Mouse (Mus musculus) 3134 (cell line): ENCODE results near the gene Tada3.
A peak's percentile ranks its signal among the peaks of the same experiment; 100 is the strongest.
"Not testable (repeated sequence)": the region's sequence is repeated elsewhere in the genome, so short reads cannot be mapped to it uniquely, and the experiment has no call there.

ENCODE experiments used
- DNase-seq: peaks from one replicate; pipeline ENCODE4 v3.0.0-alpha.2; 2011; ENCODE audit warnings: low spot score; ENCODE audit not compliant: insufficient read length; ENCODE audit errors: extremely low read depth

The Tada3 gene

DNA sequence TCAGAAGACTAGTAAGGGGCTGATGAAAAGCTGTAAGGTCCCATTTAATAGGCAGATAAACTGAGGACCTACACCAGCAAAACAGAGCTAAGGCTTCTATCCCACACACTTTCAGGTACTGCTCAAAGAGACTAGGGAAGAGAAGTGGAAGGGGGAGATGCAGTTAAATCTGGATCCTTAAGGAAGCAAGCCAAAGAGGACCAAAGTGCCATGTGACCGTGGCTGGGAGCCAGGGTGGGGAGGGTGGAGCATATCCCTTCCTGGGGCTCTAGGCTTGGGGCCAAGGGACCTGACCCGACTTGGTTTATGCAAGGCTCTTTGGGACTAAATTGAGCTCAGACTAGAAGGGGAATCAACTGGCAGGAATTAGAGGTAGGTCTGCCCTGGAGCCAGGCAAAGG is 33.4 kb downstream of the Tada3 start:
- peak; percentile 74 for DNase-seq

DNA sequence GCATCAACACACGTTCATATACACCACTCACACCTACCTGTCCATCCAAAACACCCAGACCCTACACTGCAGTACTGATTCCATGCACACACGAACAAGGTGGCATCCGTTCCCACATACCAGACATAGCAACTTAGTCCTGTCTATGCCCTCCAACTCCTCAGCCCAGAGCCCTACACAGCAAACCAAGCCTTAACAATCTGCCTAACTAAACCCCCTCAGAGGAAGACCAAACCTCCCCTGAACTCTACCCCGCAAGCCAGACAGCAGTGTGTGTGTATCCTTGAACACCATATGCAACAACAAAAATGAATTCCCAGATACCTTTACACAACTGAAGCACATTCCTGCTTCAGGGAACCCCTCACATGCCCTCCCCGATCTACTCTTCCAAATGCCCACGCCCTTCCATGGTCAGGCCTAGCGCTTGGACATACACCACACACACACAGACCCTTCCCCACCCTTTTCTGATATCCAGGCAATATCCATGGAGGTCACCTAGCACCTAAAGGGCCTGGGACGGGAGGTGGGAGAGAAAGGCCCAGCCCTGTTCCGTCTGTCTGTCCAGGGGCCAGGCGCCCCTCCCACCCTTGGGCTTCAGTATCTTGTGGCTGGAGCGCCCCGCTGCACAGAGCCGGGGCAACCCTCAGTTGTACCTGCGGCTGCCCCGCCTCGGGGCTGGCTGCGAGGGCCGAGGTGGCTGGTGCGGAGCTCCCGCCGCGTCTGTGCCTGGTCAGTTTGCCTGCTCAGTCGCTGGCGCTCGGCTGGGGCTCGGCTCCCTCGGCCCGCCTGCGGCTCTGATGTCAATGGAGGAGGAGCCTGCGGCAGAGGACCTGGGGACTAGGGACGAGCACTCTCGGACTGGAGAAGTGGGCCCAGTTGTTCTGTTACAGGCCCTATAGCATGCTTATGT is 34.2 kb downstream of the Tada3 start, which contains the start of gene Camk1:
TSS of gene Camk1 (minus strand) at position 808 of the 916 bp plus-strand sequence.
- peak; percentile 93 for DNase-seq

DNA sequence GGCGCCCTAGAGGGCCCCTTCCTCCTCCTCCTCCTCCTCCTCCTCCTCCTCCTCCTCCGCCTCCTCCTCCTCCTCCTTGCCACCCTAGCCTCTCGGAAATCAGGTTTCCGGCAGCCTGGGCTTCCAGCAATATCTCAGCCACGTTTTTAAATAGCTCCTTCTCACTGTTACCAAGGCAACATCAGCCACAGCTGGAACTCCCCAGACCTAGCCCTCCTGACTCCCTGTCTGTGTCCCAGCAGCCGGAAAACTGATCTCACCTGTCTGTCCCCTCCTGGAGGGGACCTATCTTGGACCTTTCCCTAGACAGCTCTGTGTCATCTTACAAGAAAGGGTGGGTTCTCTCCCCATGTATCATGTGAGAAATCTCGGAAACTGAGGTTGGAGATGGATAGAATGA is 35.4 kb downstream of the Tada3 start:
- DNase-seq, result no peak

DNA sequence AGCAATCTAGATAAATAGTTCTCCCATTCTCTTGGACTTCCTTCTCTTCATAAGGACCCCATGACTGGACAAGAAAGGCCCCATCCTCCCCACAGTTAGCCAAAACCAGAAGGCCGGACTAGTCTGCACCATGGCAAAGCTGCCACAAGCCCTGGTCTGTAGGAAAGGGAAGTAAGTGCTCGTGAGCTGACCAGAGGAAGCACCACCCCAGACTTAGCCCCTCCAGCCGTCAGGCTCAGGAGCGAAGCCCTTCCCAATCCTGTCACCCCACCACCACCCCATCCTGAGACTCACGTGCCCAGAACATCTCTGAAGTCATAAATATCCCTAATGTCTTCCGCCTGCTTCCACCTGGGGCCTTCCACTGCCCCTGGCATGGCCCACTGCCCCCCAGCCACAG is 36.1 kb downstream of the Tada3 start:
- DNase-seq, result no peak

DNA sequence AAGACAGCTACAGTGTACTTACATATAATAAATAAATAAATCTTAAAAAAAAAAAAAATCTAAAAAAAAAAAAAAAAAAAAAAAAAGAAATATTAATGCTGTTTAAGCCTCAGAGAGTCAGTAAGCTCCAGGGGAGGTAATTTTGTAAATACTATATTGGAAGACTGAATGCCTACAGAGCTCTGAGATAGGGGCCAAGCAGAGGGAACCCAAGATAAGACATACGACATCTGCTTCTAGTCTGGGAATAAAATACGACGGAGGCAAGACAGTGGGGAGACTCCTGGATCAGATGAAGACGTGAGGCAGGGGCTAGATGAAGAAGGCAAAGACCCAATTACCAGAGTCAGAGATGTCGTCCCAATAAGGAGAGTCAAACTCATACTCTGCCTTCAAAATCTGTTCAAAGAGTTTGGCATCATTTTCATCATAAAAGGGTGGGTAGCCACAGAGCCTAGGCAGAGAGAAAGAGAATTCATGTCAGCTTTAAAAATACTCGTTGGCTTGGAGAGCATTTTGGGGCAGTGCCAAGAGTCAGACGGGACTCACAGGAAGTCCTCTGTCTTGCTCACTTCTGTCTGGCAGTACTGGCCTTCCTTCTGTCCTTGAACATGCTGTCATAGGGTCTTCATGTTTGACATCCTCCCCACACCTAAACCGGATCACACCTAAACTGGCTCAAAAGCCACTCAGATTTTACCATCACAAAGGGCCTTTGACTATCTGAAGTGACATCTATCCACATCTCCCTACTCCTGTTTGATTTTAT is 40.6 kb downstream of the Tada3 start:
- no peak for DNase-seq

DNA sequence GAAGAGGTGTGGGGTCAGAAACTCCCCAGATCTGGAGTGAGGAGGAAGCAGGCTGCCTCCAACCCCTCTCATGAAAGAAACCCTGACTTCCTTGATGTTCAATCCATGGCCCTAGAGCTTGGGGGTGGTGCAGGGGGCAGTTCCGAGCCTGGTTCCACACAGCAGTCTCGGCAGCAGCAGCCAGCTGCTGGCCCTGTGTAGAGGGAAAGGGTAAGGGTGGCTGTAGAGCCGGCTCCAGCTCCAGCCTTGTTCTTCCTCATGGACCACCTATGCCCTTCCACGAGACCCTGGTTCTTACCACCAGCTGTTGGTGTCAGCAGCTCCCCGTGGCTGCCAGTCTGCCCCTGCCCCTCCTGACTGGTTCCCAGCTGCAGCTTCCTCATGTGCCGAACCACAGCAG is 43.5 kb downstream of the Tada3 start:
- DNase-seq, result no peak

DNA sequence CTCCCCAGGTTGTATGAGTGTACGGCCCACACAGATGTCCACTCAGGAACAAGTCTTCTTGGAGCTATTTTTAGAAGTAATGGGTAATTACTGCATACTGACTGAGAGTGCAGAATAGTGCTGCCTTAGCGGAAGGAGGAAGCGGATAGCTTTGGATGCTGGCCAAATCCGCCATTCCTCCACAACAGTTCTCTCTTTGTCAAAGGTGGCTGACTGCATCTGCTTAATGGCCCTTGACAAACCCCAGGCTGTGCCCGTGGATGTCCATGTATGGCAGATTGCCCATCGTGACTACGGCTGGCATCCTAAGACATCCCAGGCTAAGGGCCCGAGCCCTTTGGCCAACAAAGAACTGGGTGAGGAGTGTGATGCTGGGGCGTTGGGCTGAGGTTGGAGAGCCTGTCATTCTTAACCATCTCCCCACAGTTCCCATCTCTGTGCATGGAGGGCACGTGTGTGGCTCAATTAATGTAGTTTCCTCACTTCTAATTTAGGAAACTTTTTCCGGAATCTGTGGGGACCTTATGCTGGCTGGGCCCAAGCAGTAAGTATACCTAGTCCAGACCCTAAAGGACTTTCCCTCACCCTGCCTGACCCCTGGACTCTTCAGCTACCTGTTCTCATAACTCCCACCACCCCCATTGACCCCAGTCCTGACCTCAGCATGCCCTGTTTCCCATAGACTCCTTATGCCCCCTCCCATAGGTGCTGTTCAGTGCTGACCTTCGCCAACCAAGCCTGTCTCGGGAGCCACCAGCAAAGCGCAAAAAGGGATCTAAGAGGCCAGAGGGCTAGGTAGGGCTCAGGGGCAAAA is 44.3 kb downstream of the Tada3 start:
- no peak for DNase-seq

DNA sequence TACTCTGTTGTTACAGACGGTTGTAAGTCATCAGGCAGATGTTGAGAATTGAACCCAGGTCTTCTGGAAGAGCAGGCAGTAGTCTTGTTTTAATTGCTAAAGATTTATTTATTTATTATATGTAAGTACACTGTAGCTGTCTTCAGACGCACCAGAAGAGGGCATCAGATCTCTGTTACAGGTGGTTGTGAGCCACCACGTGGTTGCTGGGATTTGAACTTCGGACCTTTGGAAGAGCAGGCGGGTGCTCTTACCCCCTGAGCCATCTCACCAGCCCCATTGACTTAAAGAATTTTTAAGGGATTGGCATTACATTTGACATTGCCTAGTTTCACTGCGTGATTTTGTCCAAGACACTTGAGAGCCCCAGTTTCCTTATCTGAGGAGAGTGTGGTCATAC is 44.9 kb downstream of the Tada3 start:
- DNase-seq, result not testable (repeated sequence)

DNA sequence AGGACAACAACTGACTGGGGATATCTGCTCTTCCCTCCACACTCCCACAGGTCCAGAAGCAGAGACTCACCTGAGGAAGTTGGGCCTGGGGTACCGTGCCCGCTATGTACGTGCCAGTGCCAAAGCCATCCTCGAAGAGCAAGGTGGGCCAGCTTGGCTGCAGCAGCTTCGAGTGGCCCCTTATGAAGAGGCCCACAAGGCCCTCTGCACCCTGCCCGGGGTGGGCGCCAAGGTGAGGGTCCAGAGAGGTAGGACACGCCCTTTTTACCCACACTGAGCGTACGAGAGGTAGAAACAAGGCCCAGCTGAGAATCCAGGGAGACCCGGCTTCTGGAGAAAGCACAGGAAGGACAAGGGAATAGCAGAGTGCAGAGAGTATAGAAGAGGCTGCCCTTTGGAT is 46.0 kb downstream of the Tada3 start:
- no peak for DNase-seq

DNA sequence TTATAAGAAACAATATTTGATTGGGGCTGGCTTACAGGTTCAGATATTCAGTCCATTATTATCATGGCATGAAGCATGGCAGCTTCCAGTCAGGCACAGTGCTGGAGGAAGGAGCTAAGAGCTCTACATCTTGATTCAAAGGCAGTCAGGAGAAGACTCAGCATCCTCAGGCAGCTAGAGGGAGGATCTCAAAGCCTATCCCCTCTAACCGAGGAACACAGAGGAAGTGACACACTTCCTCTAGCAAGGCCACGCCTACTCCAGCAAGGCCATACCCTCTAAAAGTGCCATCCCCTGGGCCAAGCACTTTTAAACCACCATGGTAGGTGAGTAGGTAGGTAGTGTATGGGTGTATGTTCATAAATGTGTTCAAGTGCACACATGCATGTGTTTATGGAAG is 47.1 kb downstream of the Tada3 start:
- DNase-seq, result no peak

DNA sequence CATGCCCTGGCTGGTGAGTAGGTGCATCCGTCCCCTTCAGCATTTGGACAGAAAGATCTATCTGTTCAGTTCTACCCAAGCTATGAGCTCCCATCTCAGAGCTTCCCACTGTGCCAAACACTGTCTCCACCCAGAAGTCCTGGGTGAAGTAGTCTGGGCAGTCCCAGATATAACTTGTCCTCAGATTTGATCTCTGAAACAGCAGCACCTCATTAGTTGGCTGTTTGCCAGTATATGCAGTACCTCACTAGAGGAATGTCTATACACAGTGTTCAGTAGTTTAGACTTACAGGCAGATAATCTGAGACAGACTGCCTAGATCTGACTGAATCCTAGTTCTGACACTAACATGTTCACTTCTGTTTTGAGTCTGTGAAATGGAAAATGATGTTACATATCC is 48.3 kb downstream of the Tada3 start:
- no peak for DNase-seq

DNA sequence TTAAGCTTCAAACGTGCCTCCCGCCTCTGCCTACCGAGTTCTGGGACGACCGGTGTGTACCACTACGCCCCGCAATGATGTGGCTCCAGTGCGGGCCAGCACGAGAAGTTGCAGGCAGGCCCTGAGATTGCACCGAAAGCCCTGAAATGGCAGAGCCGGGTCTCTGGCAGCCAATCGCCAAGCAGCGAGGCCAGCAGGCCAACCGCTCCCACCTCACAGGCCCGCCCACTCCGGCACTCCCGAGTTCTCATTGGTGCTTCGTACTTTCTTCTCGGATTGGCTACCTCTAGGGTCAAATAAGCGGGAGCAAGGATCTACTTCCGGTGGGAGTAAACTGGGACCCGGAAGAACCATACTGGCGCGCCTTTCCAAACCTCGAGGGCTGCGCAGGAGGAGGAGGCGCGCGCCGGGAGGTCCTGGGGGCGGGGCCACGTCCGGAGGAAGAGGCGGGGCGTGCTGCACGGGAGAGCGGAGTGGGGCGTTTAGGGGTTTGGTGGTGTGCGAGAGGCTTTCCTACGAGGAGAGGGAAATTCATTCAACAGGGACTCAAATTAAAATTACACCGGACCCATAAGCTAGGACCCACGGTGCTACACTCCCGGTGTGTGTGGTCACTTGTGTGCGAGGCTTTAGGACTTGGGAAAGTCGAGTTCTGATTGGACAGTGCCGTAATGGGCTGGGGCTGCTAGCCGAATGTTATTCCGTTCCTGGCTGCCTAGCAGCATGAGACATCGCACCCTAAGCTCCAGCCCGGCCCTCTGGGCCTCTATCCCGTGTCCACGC is 51.0 kb downstream of the Tada3 start, which contains the start of gene Ogg1:
TSS of gene Ogg1 (plus strand) at position 440 of the 783 bp plus-strand sequence.
- peak; percentile 99 for DNase-seq
